Mouse (Mus musculus): Measurements from ENCODE around the gene Dync1h1.

GRCm38 (mm10) chr12:110698080-110698479, 96.8 kb downstream of the Dync1h1 start:
- no peak for TF ChIP-seq POLR2A (IDR thresholded peaks at IDR 0.05; ENCODE audit: insufficient read depth, low read depth, low read length)
- TF ChIP-seq CTCF (IDR thresholded peaks at IDR 0.05; ENCODE audit: insufficient read depth, low read depth, low read length), result no peak
